Mouse (Mus musculus) intestine, embryonic 16.5 days (tissue): Measurements from ENCODE around the gene Prdm16. TPM values are rescaled to one million over a fixed set of nuclear protein-coding genes. Genes with fewer than 3 reads are reported as not detected.

Experiments used
- ATAC-seq: fragments of 200-750 bp; cut with Nextera tagmentation; 2 replicates; pipeline ENCODE4 v1.8.0; 2017; ENCODE audit warnings: moderate TSS enrichment, moderate library complexity
- H3K27ac ChIP-seq: fragments of 300-500 bp; sonication (generic); 2 replicates; pipeline ENCODE4 v1.5.1; 2014; ENCODE audit warnings: mild to moderate bottlenecking, low read length
- H3K27me3 ChIP-seq: fragments of 300-500 bp; sonication (generic); replicated peaks from 2 replicates; pipeline ENCODE4 v1.6.1; 2014; ENCODE audit warnings: low read length, control low read depth, mixed read lengths; ENCODE audit not compliant: control insufficient read depth, insufficient read depth
- H3K36me3 ChIP-seq: fragments of 300-500 bp; sonication (generic); 2 replicates; pipeline ENCODE4 v1.6.1; 2014; ENCODE audit warnings: low read length, control low read depth; ENCODE audit not compliant: control insufficient read depth, insufficient read depth
- H3K4me1 ChIP-seq: fragments of 300-500 bp; sonication (generic); 2 replicates; pipeline ENCODE4 v1.6.1; 2014; ENCODE audit warnings: low read length, control low read depth, mixed read lengths; ENCODE audit not compliant: control insufficient read depth, insufficient read depth
- H3K4me2 ChIP-seq: fragments of 300-500 bp; sonication (generic); 2 replicates; pipeline ENCODE4 v1.6.1; 2014; ENCODE audit warnings: low read depth, low read length, control low read depth
- H3K4me3 ChIP-seq: fragments of 300-500 bp; sonication (generic); 2 replicates; pipeline ENCODE4 v1.5.1; 2014; ENCODE audit warnings: mild to moderate bottlenecking, low read length
- H3K9ac ChIP-seq: fragments of 300-500 bp; sonication (generic); 2 replicates; pipeline ENCODE4 v1.6.1; 2014; ENCODE audit warnings: low read depth, low read length
- H3K9me3 ChIP-seq: fragments of 300-500 bp; sonication (generic); 2 replicates; pipeline ENCODE4 v1.6.1; 2016; ENCODE audit warnings: low read length, control low read depth; ENCODE audit not compliant: control insufficient read depth
- WGBS: fragments of 180-500 bp; shearing (Covaris S2); extraction: QIAGEN DNeasy Blood & Tissue Kit; methylation state at CpG from one replicate; pipeline ENCODE4 v1.1.7; 2014; 5-methylcytosine and 5-hydroxymethylcytosine counted together
- polyA plus RNA-seq: library from polyadenylated mRNA; unstranded; fragments of >200 nt; fragmentation: Nextera tagmentation; extraction: Ambion mirVana; gene quantifications from 2 replicates; pipeline ENCODE4 v1.2.1, GENCODE M21; 2015

Prdm16 gene
- polyA plus RNA-seq, 1 experiment from 2014 or later, result 17.6 TPM

- Histone ChIP-seq H3K36me3 (no peaks in the 10 kb centered on the region), H3K4me3 (no peak overlapping the region), H3K4me1 (peaks cover 9% of the 10 kb centered on the region; the same call in 1 of the 2 replicates), H3K9ac (0 out of 2 replicates have a peak overlapping the region, but pooled peaks have one; percentile 2), H3K27ac (peak overlapping the region; percentile 89), H3K27me3 (no peaks in the 10 kb centered on the region), H3K4me2 (peak overlapping the region; percentile 30; the same call in 1 of the 2 replicates), H3K9me3 (no peaks in the 10 kb centered on the region)
- 54% methylated on average over 5 of the region's 5 CpGs for WGBS
- ATAC-seq, result peak; percentile 84
Measured at GRCm38 (mm10) chr4:154358370-154358769, 278.3 kb downstream of the Prdm16 start.

DNA sequence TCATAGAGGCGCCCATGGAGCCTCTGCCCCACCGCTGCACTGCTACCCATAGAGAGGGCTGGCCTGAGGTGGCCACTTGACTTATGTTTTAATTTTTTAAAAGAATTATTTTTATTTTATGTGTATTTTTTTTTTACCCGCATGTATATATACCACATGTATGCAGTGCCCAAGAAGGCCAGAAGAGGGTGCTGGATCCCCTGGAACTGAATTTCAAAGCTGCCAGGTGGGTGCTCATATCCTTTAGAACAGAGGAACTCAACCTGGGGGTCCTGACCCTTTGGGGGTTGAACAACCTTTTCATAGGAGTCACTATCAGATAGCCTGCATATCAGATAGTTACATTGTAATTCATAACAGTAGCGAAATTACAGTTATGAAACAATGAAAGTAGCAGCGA is 281.3 kb downstream of the Prdm16 start:
- Histone ChIP-seq H3K27me3 (0 out of 2 replicates have a peak, but pooled peaks cover 4% of the 10 kb centered on the region), H3K9ac (no peak overlapping the region), H3K9me3 (no peaks in the 10 kb centered on the region), H3K4me2 (no peak overlapping the region), H3K27ac (no peak overlapping the region), H3K36me3 (no peaks in the 10 kb centered on the region), H3K4me1 (peaks cover 9% of the 10 kb centered on the region; the same call in 1 of the 2 replicates), H3K4me3 (no peak overlapping the region)
- 94% methylated on average over 5 of the region's 5 CpGs for WGBS
- ATAC-seq, result no peak

- Histone ChIP-seq H3K27me3 (0 out of 2 replicates have a peak, but pooled peaks cover 4% of the 10 kb centered on the region), H3K4me1 (peaks cover 11% of the 10 kb centered on the region), H3K36me3 (no peaks in the 10 kb centered on the region; the same call in 1 of the 2 replicates), H3K9me3 (no peaks in the 10 kb centered on the region), H3K4me3 (no peak overlapping the region), H3K9ac (no peak overlapping the region), H3K4me2 (no peak overlapping the region), H3K27ac (no peak overlapping the region)
- 64% methylated on average over 13 of the region's 13 CpGs for WGBS
- no peak for ATAC-seq
Measured at GRCm38 (mm10) chr4:154352246-154352645, 284.4 kb downstream of the Prdm16 start.

DNA sequence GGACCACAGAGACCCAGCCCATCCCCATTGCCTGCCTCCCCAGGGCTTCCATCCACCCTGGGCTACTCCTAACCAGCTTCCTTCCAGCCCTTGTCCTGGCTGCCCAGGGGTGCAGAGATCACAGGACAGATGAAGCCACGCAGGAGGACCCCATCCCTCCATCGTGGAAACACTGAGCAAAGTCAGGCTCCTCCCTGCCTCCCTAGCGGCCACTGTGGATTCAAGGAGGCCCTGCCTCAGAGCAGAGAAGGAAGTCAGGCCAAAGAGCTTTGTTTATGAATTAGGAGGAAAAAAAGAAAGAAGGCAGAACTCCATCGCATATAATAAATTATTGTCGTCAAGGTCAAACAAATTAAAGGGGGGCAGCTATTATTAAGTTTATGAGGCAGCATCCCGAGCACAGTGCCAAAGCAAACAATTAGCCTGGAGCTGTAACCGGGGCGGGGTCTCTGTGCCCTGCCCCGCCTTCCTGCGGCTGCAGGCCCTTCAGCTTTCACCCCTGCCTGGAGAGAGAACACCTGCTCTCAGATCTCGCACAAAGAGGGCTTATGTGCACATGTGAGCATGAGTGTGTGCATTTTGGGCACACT is 288.4 kb downstream of the Prdm16 start:
- Histone ChIP-seq H3K9ac (0 out of 2 replicates have a peak overlapping the region, but pooled peaks have one; percentile 3), H3K4me3 (no peak overlapping the region), H3K4me1 (peaks cover 20% of the 10 kb centered on the region), H3K9me3 (no peaks in the 10 kb centered on the region), H3K4me2 (no peak overlapping the region), H3K36me3 (no peaks in the 10 kb centered on the region; the same call in 1 of the 2 replicates), H3K27ac (peak overlapping the region; percentile 14; the same call in 1 of the 2 replicates), H3K27me3 (0 out of 2 replicates have a peak, but pooled peaks cover 4% of the 10 kb centered on the region)
- WGBS, result 8% methylated on average over 11 of the region's 11 CpGs
- peak; percentile 86 for ATAC-seq

DNA sequence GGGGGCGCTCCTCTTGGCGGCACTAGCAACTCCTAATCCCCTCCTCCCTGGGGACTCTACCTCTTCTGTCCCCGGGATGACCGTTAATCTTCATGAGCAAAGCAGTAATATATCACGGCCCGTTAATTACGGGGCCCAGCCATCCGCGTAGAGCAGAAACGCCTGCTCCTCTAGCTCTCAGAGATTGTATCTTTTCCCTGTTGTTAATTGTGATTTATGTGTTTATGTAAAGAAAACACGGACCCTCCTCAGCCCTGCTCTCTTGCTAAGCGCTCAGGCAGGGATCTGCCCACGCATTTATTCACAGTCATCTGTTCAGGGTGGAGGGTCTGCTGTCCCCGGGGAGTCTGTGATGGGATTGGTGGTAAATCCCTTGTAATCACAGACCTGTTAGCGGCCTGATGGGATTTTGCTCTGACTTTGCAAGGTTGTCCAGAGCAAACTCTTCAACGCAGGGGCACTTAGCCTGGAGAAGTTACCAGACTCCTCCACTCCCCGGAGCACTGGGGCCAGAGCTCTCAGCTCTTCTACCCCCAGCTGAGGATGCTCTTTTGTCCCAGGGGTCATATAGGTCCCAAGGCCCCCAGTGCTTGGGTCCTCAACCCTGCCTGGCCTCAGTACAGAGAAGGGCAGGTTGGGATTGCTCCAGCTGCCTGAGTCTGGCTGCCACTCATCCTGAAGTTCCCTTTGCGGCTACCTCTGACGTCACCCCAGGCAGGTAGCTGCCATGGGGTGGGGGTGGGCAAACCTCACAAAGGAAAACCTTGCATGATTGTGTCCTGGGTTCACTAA is 289.7 kb downstream of the Prdm16 start:
- Histone ChIP-seq H3K27ac (no peak overlapping the region), H3K4me2 (no peak overlapping the region), H3K4me1 (peaks cover 20% of the 10 kb centered on the region), H3K9ac (no peak overlapping the region), H3K4me3 (no peak overlapping the region), H3K36me3 (no peaks in the 10 kb centered on the region; the same call in 1 of the 2 replicates), H3K27me3 (0 out of 2 replicates have a peak, but pooled peaks cover 3% of the 10 kb centered on the region), H3K9me3 (no peaks in the 10 kb centered on the region)
- no peak for ATAC-seq
- 34% methylated on average over 19 of the region's 19 CpGs for WGBS

DNA sequence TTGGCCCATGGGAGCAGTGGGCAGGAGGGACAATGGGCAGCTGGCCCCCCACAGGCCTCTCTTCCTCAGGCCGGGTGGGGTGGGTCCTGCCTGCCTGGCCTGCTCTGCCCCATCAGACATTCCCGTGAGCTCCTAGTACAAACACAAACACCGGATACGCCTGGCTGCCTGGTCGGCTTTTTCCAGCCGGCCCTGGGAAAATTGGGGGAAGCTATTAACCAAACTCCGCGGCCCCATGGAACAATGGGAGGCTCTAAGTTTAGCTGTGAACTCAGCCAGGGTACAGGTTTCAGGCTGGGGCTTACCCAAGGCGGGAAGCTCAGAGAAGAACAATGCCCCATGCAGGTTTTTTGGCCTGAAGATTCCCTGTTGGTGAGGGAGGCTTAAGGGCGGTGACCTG is 300.0 kb downstream of the Prdm16 start:
- H3K9ac ChIP-seq, result no peak overlapping the region
- ATAC-seq, result peak; percentile 55
- 0 out of 2 replicates have a peak, but pooled peaks cover 2% of the 10 kb centered on the region for H3K27me3 ChIP-seq
- no peaks in the 10 kb centered on the region for H3K9me3 ChIP-seq
- no peaks in the 10 kb centered on the region for H3K36me3 ChIP-seq
- H3K4me2 ChIP-seq, result no peak overlapping the region
- 0 out of 2 replicates have a peak, but pooled peaks cover 2% of the 10 kb centered on the region for H3K4me1 ChIP-seq
- peak overlapping the region; percentile 58 for H3K27ac ChIP-seq
- 27% methylated on average over 10 of the region's 10 CpGs for WGBS
- no peak overlapping the region for H3K4me3 ChIP-seq

GRCm38 (mm10) chr4:154335761-154336160 is 300.9 kb downstream of the Prdm16 start, which contains the start of gene B230104I21Rik:
Gene B230104I21Rik, plus strand, starts transcription at chr4:154336127.
- Histone ChIP-seq H3K4me1 (peaks cover 10% of the 10 kb centered on the region), H3K4me2 (peak within 1 kb of the TSS; percentile 33), H3K9ac (peak within 1 kb of the TSS; percentile 49), H3K9me3 (no peaks in the 10 kb centered on the region), H3K36me3 (no peaks in the 10 kb centered on the region), H3K27ac (peak within 1 kb of the TSS; percentile 58), H3K27me3 (0 out of 2 replicates have a peak, but pooled peaks cover 2% of the 10 kb centered on the region), H3K4me3 (peak within 1 kb of the TSS; percentile 30)
- no peak for ATAC-seq
- 63% methylated on average over 12 of the region's 12 CpGs for WGBS

DNA sequence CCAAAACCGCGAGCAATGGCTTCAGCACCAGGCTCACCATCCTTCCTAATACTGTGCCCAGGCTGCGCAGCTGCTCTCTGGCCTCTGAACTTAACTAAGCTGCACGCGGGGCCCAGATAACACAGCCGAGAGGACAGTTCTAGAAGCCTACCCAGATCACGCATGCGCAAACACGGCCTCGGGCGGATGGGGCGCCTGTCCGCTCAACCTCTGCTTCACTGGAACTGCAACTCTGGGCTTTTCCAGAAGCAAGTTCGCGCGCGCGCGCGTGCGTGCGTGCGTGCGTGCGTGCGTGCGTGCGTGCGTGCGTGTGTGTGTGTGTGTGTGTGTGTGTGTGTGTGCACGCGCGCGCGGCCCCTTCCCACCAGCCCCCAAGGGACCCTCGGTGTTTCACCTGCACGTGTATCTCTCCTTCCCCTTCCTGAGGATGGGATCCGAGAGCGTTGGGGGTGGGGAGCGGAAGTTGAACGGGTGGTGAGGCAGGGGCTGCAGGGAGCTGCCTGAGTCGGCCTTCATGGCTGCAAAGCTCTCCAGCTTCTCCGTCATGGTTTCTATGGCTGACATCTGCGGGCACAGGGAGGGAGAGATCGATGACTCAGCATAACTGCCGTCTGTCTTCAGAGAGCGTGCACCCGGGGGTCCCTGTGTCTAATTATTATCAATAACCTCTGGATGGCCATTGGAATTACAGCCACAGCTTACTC is 301.8 kb downstream of the Prdm16 start:
- Histone ChIP-seq H3K27me3 (0 out of 2 replicates have a peak, but pooled peaks cover 2% of the 10 kb centered on the region), H3K4me1 (peaks cover 10% of the 10 kb centered on the region), H3K27ac (no peak overlapping the region), H3K9ac (peak overlapping the region; percentile 49), H3K36me3 (no peaks in the 10 kb centered on the region), H3K4me3 (peak overlapping the region; percentile 30), H3K9me3 (no peaks in the 10 kb centered on the region), H3K4me2 (peak overlapping the region; percentile 33)
- WGBS, result 61% methylated on average over 48 of the region's 48 CpGs
- ATAC-seq, result 0 out of 2 replicates have a peak, but pooled peaks have one; percentile 24
